Mouse (Mus musculus): ENCODE measurements around the gene Runx3.

GRCm38 (mm10) chr4:135179077-135179481 lies 58.6 kb downstream of the Runx3 start:
- TF ChIP-seq CTCF (IDR thresholded peaks at IDR 0.05; ENCODE audit: control insufficient read depth, insufficient read depth, insufficient replicate concordance, low read depth, low read length) = peak; percentile 45; the same call in 1 of the 2 replicates
- TF ChIP-seq POLR2A (IDR thresholded peaks at IDR 0.05; ENCODE audit: control insufficient read depth, low read depth, low read length) = no peak

Data from testis, adult 2 months (tissue).